Mouse (Mus musculus) lung, postnatal 0 days (tissue): ENCODE measurements around the gene Pcdh17.

ENCODE experiments used
- CTCF ChIP-seq: IDR thresholded peaks from 2 replicates; pipeline ENCODE4 v1.5.1; 2016; ENCODE audit warnings: antibody characterized with exemption, mild to moderate bottlenecking
- EP300 ChIP-seq: IDR thresholded peaks from 2 replicates; pipeline ENCODE4 v1.6.1; 2016; ENCODE audit warnings: antibody characterized with exemption, mild to moderate bottlenecking, control low read depth

GRCm38 (mm10) chr14:84511010-84511409, 67.6 kb downstream of the Pcdh17 start:
- no peak for TF ChIP-seq CTCF
- TF ChIP-seq EP300: no peak
